Mouse (Mus musculus): ENCODE results near the gene Abcb8. TPM values are rescaled to one million over a fixed set of nuclear protein-coding genes. Genes with fewer than 3 reads are reported as not detected.

The Abcb8 gene
- polyA plus RNA-seq, 1 experiment from 2014 or later: 54.5 TPM

DNA sequence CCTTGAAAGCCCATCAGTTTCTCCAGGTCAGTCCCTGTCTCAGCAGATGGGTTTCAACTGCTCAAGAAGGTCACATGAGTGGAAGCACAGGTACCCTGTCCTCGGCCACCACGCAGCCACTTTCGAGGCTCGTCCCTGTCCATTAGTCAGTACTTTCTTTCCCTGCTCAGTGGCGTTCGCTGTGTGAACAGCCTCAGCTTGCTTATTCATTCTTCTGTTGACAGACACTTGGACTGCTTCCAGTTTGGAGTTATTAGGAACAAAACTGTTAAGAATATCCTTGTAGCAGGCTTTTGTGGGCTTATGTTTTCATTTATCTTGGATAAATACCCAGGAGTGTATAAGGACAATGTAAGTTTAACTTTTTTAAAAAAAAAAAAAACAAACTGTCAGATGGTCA lies 19.2 kb upstream of the Abcb8 start:
- WGBS: 86% methylated on average over 6 of the region's 6 CpGs

DNA sequence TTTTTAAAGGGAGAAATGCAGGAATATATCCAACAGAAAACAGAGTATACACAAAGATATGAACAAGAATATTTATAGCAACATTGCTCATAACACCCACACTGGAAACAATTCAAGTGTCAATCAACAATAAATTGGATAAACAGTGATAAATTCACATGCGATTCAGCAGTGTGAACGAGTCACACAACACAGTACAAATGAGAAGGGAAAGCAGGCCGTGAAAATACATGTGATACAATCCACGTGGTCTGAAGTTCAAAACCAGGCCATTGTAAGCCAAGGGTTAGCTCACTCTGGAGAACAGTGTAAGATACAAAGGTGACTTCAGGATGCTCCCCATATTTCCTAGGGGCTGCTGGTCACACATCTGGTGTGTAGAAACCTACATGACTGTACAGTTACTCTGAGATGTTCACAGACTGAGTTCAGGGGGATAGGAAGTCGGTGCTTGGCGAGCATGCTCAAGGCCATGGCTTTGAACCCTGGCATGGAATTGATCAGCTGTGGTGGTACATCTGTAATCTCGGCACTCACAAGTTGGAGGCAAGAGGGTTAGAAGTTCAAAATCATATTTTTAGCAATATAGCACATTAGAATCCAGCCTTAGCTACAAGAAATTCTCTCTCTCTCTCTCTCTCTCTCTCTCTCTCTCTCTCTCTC lies 18.7 kb upstream of the Abcb8 start:
- peaks cover 16% of the 10 kb centered on the region for H3K4me1 ChIP-seq (replicated peaks)
- H3K27ac ChIP-seq: no peak overlapping the region
- H3K27me3 ChIP-seq (ENCODE audit: insufficient read depth, poor library complexity, severe bottlenecking): no peaks in the 10 kb centered on the region
- WGBS: 85% methylated on average over 7 of the region's 7 CpGs
- no peaks in the 10 kb centered on the region for H3K36me3 ChIP-seq
- no peak for DNase-seq (ENCODE audit: low spot score)
- H3K4me3 ChIP-seq: no peak overlapping the region
- H3K9me3 ChIP-seq: no peaks in the 10 kb centered on the region

More for the DNA sequence above, 19.2 kb upstream of the Abcb8 start:
- H3K27me3 ChIP-seq (ENCODE audit: insufficient read depth, poor library complexity, severe bottlenecking): no peaks in the 10 kb centered on the region
- H3K4me1 ChIP-seq (replicated peaks): peaks cover 18% of the 10 kb centered on the region
- H3K9me3 ChIP-seq: no peaks in the 10 kb centered on the region
- no peak overlapping the region for H3K4me3 ChIP-seq
- no peak overlapping the region for H3K27ac ChIP-seq
- no peak for DNase-seq (ENCODE audit: low spot score)
- H3K36me3 ChIP-seq: no peaks in the 10 kb centered on the region

DNA sequence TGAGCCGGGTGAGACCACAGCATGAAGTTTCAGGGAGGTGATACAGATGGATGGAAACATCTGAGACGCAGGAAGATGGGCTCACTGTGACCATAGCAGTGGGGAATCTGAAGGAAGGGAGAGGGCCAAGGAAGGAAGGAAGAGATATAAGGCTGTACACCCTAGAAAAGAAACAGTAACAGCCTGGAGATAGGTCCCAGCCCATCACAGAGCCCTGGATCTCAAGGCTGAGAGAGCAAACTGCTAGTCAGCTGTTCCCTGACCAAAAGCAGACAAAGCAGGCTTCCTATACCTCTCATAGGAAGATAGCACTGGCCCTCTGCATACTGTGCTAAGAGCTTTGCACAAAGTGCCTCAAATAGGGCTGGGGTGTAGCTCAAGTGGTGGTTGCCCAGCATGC lies 14.8 kb upstream of the Abcb8 start:
- Histone ChIP-seq H3K36me3 (no peaks in the 10 kb centered on the region), H3K27me3 (ENCODE audit: insufficient read depth, poor library complexity, severe bottlenecking) (no peaks in the 10 kb centered on the region), H3K4me3 (no peak overlapping the region), H3K9me3 (no peaks in the 10 kb centered on the region), H3K27ac (no peak overlapping the region), H3K4me1 (replicated peaks) (peaks cover 29% of the 10 kb centered on the region)
- WGBS: 85% methylated on average over 2 of the region's 2 CpGs
- DNase-seq (ENCODE audit: low spot score): no peak

DNA sequence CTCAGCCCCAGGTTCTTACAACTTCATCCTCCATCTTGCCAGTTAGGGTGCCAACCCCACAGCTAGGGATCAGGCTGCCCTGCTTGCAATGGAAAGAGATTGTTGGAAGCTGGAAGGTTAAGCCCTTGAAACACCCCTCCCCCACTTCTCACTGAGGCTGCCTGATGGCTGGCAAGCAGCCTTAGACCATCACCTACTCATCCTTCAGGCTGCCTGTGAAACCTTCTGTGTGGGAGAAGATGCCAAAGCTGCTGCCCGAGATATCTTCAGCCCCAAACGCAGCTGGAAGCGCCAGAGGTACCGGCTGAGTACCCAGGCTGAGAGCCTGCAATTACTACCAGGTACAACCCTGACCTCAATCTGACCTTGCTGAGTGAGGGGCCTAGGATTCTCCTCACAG lies 14.0 kb upstream of the Abcb8 start:
- peaks cover 2% of the 10 kb centered on the region for H3K27me3 ChIP-seq (ENCODE audit: insufficient read depth, poor library complexity, severe bottlenecking)
- H3K9me3 ChIP-seq: no peaks in the 10 kb centered on the region
- H3K4me3 ChIP-seq: no peak overlapping the region
- H3K4me1 ChIP-seq (replicated peaks): peaks cover 36% of the 10 kb centered on the region
- no peak for DNase-seq (ENCODE audit: low spot score)
- H3K27ac ChIP-seq: no peak overlapping the region
- 83% methylated on average over 4 of the region's 4 CpGs for WGBS
- H3K36me3 ChIP-seq: no peaks in the 10 kb centered on the region

DNA sequence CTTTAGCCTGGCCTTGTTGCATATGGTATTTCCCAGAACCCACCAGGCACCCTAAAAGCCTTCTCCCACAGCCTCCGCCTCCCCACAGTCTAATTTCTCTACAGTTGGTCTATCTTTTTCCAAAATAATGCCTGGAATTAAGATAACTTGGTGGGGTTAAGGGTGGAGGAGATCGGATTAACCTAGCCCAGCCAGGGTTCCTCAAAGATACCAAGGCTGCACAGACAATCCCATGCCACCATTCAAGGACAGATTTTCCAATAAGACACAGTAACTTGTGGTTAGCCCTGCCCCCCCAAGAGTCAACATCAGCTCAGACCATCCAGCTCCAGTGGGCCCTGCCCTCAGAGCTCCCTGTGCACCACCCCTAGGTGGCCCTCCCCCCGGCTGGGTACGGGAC lies 13.0 kb upstream of the Abcb8 start:
- no peak overlapping the region for H3K27ac ChIP-seq
- 85% methylated on average over 4 of the region's 4 CpGs for WGBS
- H3K27me3 ChIP-seq (ENCODE audit: insufficient read depth, poor library complexity, severe bottlenecking): peaks cover 12% of the 10 kb centered on the region
- H3K4me3 ChIP-seq: no peak overlapping the region
- no peaks in the 10 kb centered on the region for H3K9me3 ChIP-seq
- DNase-seq (ENCODE audit: low spot score): no peak
- no peaks in the 10 kb centered on the region for H3K36me3 ChIP-seq
- H3K4me1 ChIP-seq (replicated peaks): peaks cover 36% of the 10 kb centered on the region

DNA sequence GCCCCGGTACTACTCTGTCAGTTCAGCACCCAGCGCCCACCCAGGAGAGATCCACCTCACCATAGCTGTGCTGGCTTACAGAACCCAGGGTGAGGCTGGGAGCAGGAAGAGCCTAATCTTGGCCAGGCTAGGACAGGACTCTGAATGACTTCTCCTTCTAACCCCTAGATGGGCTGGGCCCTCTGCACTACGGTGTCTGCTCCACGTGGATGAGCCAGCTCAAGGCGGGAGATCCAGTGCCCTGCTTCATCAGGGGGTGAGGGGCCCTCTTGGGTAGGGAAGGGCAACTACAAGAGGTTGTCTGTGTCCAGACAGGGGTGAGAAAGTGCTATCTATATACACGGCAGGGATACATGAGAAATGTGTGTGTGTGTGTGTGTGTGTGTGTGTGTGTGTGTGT lies 12.0 kb upstream of the Abcb8 start:
- no peak overlapping the region for H3K27ac ChIP-seq
- no peak for DNase-seq (ENCODE audit: low spot score)
- no peaks in the 10 kb centered on the region for H3K36me3 ChIP-seq
- WGBS: 68% methylated on average over 6 of the region's 6 CpGs
- no peak overlapping the region for H3K4me3 ChIP-seq
- H3K27me3 ChIP-seq (ENCODE audit: insufficient read depth, poor library complexity, severe bottlenecking): peaks cover 22% of the 10 kb centered on the region
- H3K9me3 ChIP-seq: no peaks in the 10 kb centered on the region
- H3K4me1 ChIP-seq (replicated peaks): peaks cover 44% of the 10 kb centered on the region

DNA sequence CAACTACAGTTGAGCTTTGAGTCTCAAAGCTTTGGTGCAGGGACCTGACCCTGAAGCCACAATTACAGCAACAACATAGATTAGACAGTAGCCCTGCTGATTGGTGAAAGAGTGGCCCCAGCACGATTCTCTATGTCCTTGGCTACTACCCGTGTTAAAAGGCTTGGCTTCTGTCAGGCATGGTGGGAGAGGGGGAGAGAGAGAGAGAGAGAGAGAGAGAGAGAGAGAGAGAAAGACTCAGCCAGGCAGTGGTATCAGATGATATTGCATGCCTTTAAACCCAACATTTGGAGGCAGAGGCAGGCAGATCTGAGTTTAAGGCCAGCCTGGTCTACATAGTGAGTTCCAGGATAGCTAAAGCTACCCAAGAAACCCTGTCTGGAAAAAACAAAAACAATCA lies 11.5 kb upstream of the Abcb8 start:
- Histone ChIP-seq H3K4me3 (no peak overlapping the region), H3K9me3 (no peaks in the 10 kb centered on the region), H3K27ac (no peak overlapping the region), H3K27me3 (ENCODE audit: insufficient read depth, poor library complexity, severe bottlenecking) (peaks cover 27% of the 10 kb centered on the region), H3K36me3 (no peaks in the 10 kb centered on the region), H3K4me1 (replicated peaks) (peaks cover 49% of the 10 kb centered on the region)
- no peak for DNase-seq (ENCODE audit: low spot score)
- WGBS: 64% methylated on average over 2 of the region's 2 CpGs

DNA sequence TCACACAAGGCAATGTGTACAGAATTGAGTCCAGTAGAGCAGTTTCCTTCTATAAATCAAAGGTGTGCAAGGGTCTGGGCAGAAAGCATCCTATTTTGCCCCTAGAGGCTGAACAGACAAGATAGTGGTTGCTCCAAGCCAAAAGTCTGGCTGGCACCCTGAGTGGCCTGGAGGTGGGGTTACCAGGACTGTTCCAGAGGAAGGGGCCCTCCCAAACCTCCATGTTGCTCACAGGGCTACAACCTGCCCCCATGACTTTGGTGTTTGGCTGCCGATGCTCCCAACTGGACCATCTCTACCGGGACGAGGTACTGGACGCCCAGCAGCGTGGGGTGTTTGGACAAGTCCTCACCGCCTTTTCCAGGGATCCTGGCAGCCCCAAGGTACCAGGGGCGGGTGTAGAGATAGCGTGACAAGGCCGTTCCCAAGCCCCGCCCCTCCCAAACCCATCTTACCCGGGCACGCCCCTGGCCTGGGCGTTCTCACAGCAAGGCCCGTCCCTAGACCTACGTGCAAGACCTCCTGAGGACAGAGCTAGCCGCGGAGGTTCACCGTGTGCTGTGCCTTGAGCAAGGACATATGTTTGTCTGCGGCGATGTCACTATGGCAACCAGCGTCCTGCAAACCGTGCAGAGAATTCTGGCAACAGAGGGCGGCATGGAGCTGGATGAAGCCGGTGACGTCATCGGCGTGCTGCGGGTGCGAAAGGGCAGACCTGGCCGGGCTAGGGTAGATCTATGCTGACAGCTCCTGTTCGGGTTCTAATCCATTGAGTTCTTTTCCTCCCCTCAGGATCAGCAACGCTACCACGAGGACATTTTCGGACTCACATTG lies 10.2 kb upstream of the Abcb8 start:
- Histone ChIP-seq H3K4me1 (replicated peaks) (peaks cover 55% of the 10 kb centered on the region), H3K27ac (peak overlapping the region; percentile 79)

DNA sequence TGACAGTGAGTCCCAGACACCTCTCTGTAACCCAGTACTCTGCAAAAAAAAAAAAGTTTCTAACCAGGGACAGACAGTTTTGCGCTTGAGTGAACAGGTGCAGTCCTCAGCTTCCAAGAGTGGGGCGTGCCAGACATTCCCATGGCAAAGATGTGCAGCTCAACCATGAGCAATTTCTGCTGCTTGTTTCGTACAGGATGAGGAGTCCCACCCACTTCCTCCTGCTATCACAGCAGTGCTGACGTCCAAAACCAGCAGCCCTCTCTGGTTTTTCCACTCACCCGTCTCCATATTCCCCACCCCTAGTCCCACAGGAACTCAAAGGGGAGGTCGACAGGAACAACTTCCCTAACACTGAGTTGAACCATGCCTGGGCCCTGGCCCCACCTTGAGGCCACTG lies 9.1 kb upstream of the Abcb8 start:
- 73% methylated on average over 6 of the region's 6 CpGs for WGBS
- no peak for DNase-seq (ENCODE audit: low spot score)
- no peaks in the 10 kb centered on the region for H3K36me3 ChIP-seq
- H3K27me3 ChIP-seq (ENCODE audit: insufficient read depth, poor library complexity, severe bottlenecking): peaks cover 51% of the 10 kb centered on the region
- peaks cover 60% of the 10 kb centered on the region for H3K4me1 ChIP-seq (replicated peaks)
- H3K9me3 ChIP-seq: no peaks in the 10 kb centered on the region
- no peak overlapping the region for H3K27ac ChIP-seq
- no peak overlapping the region for H3K4me3 ChIP-seq

More for the DNA sequence above, 10.2 kb upstream of the Abcb8 start:
- H3K27me3 ChIP-seq (ENCODE audit: insufficient read depth, poor library complexity, severe bottlenecking): peaks cover 40% of the 10 kb centered on the region
- H3K4me3 ChIP-seq: peak overlapping the region; percentile 56
- H3K36me3 ChIP-seq: no peaks in the 10 kb centered on the region
- peak; percentile 94 for DNase-seq (ENCODE audit: low spot score)
- under 1% methylated on average over 34 of the region's 34 CpGs for WGBS
- no peaks in the 10 kb centered on the region for H3K9me3 ChIP-seq

DNA sequence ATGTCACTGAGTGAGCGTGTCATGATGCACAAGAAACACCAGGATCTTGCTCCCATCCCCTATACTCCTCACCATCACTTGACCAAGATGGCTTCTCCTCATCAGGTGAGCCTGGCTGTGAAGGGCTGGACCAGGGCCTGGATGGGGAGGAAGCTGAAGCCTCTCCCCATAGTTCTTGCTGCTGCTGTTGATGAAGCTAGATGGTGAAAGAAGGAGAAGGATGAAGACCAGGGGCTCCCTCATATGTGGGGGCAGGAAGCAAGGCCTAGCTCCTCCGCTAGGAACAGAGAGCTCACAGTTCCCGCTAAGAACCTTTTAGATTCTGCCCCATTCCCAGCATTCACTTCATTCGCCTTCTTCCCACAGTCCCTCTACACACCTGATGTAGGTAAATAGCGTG lies 8.1 kb upstream of the Abcb8 start:
- Histone ChIP-seq H3K4me3 (no peak overlapping the region), H3K4me1 (replicated peaks) (peaks cover 61% of the 10 kb centered on the region), H3K27me3 (ENCODE audit: insufficient read depth, poor library complexity, severe bottlenecking) (peaks cover 61% of the 10 kb centered on the region), H3K36me3 (no peaks in the 10 kb centered on the region), H3K27ac (no peak overlapping the region), H3K9me3 (no peaks in the 10 kb centered on the region)
- DNase-seq (ENCODE audit: low spot score): no peak
- WGBS: 87% methylated on average over 5 of the region's 5 CpGs

DNA sequence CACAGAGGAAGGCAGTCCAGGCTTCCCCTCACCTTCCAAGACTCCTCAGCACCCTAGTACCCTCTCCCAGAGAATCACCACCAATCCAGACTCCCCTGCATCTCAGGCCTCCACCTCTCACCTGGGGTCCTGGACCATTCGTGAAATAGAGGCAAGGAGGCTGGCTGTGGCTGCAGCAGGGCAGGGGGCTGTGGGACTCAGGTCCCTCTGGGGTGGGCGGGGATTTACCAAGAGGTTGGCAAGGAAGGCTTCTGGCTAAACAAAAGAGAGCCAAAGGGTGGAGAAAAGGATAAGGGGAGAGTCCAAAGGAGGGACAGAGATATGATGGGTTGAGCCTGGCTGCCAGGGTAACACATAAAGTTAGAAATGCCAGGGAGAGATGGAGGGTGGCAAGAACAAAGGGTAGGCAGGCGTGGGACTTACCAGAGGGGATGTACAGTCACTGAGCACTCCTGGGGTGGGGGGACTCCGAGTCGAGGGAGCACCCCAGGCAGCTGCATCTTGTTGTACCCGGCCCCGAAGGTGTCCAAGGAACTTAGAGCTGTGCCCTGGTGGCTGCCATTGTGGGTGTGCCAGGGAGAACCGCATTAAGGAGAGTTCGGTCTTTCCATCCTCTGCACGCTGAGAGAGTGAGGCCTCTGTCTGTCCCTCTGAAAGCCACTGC lies 7.4 kb upstream of the Abcb8 start:
- Histone ChIP-seq H3K9me3 (no peaks in the 10 kb centered on the region), H3K4me1 (replicated peaks) (peaks cover 61% of the 10 kb centered on the region), H3K27me3 (ENCODE audit: insufficient read depth, poor library complexity, severe bottlenecking) (peaks cover 68% of the 10 kb centered on the region), H3K4me3 (no peak overlapping the region), H3K36me3 (no peaks in the 10 kb centered on the region), H3K27ac (no peak overlapping the region)
- DNase-seq (ENCODE audit: low spot score): no peak
- WGBS: 82% methylated on average over 10 of the region's 10 CpGs

DNA sequence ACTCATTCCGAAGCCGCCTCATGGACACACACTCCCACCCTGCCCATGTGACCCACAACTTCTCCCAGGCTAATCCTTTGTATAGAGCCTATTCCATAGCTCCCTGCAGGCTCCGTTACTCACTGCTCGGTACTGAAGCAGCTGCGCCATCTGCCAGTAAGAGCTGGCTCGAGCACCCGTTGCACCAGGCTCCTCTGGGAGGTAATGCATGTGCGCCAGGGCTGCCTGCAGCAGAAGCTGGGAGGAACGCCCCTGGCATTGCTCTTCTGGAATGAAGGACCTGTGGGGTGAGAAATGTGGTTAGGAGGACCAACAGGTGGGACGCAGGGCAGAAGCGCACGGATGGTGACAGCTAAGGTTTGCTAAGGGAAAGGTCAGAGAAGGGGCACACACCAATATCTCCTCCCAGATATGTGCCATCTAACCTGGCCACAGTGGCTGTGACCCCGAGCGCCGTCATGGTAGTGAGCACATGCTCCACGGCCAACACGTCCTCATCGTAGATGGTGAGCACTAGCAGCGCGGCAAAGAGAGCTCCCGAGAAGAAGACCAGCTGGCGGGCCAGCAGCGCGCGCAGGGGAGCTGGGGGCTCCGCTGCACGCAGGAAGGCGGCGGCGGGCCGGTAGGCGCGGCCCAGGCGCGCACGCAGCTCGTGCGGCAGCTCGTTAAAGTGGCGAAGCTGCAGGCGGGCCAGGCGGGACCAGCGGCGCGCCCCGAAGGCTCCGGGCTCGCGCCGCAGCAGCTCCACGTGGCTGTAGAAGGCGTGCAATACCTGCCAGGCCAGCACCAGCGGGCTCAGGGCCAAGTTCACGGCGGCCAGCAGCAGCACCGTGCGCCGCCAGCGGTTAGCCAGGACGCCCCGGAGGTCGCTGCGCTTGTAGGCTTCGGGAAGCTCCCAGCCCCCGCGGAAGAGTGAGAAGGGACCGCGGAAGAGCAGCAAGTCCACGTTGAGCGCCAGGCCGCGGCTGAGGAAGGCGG lies 5.9 kb upstream of the Abcb8 start:
- no peaks in the 10 kb centered on the region for H3K36me3 ChIP-seq
- peak overlapping the region; percentile 63 for H3K4me3 ChIP-seq
- H3K27me3 ChIP-seq (ENCODE audit: insufficient read depth, poor library complexity, severe bottlenecking): peaks cover 76% of the 10 kb centered on the region
- peaks cover 58% of the 10 kb centered on the region for H3K4me1 ChIP-seq (replicated peaks)
- H3K9me3 ChIP-seq: no peaks in the 10 kb centered on the region
- WGBS: under 1% methylated on average over 73 of the region's 73 CpGs
- peak; percentile 67 for DNase-seq (ENCODE audit: low spot score)
- H3K27ac ChIP-seq: peak overlapping the region; percentile 81
